Mouse (Mus musculus): ENCODE measurements around the gene Srsf10. TPM values are rescaled to one million over a fixed set of nuclear protein-coding genes. Genes with fewer than 3 reads are reported as not detected.

The Srsf10 gene
- polyA plus RNA-seq, 1 experiment from 2014 or later = 194 TPM

- Histone ChIP-seq H3K27ac (no peak overlapping the region), H3K27me3 (ENCODE audit: insufficient read depth, low read length) (no peaks in the 10 kb centered on the region), H3K4me1 (replicated peaks; ENCODE audit: insufficient read depth, low read length) (peaks cover 23% of the 10 kb centered on the region), H3K9ac (ENCODE audit: low read depth, low read length) (no peak overlapping the region), H3K9me3 (replicated peaks; ENCODE audit: low read length) (no peaks in the 10 kb centered on the region), H3K36me3 (ENCODE audit: insufficient read depth, low read length) (no peaks in the 10 kb centered on the region), H3K4me2 (ENCODE audit: low read length) (no peak overlapping the region), H3K4me3 (replicated peaks; ENCODE audit: low read depth, low read length) (no peak overlapping the region)
- no peak for DNase-seq (ENCODE audit: low spot score)
- no peak for TF ChIP-seq CTCF (IDR thresholded peaks at IDR 0.05; ENCODE audit: low read depth)
- 71% methylated on average over 10 of the region's 10 CpGs for WGBS
- ATAC-seq (replicated peaks; ENCODE audit: low FRiP score, low read depth) = no peak
These were observed 25.0 kb downstream of the Srsf10 start for GRCm38 (mm10) chr4:135880576-135880975.

GRCm38 (mm10) chr4:135882023-135882422 is 26.5 kb downstream of the Srsf10 start:
- no peaks in the 10 kb centered on the region for H3K36me3 ChIP-seq (ENCODE audit: insufficient read depth, low read length)
- ATAC-seq (replicated peaks; ENCODE audit: low FRiP score, low read depth) (no peak), DNase-seq (ENCODE audit: low spot score) (no peak)
- no peak overlapping the region for H3K4me2 ChIP-seq (ENCODE audit: low read length)
- no peak overlapping the region for H3K27ac ChIP-seq
- no peaks in the 10 kb centered on the region for H3K27me3 ChIP-seq (ENCODE audit: insufficient read depth, low read length)
- WGBS = 80% methylated on average over 6 of the region's 6 CpGs
- TF ChIP-seq CTCF (IDR thresholded peaks at IDR 0.05; ENCODE audit: low read depth) = no peak
- H3K4me1 ChIP-seq (replicated peaks; ENCODE audit: insufficient read depth, low read length) = peaks cover 10% of the 10 kb centered on the region
- no peak overlapping the region for H3K9ac ChIP-seq (ENCODE audit: low read depth, low read length)
- H3K9me3 ChIP-seq (replicated peaks; ENCODE audit: low read length) = no peaks in the 10 kb centered on the region
- no peak overlapping the region for H3K4me3 ChIP-seq (replicated peaks; ENCODE audit: low read depth, low read length)

- Histone ChIP-seq H3K36me3 (ENCODE audit: insufficient read depth, low read length) (no peaks in the 10 kb centered on the region), H3K9me3 (replicated peaks; ENCODE audit: low read length) (no peaks in the 10 kb centered on the region), H3K27me3 (ENCODE audit: insufficient read depth, low read length) (no peaks in the 10 kb centered on the region), H3K4me1 (replicated peaks; ENCODE audit: insufficient read depth, low read length) (peaks cover 9% of the 10 kb centered on the region), H3K27ac (peak overlapping the region; percentile 69), H3K9ac (ENCODE audit: low read depth, low read length) (no peak overlapping the region), H3K4me3 (replicated peaks; ENCODE audit: low read depth, low read length) (no peak overlapping the region), H3K4me2 (ENCODE audit: low read length) (no peak overlapping the region)
- ATAC-seq (replicated peaks; ENCODE audit: low FRiP score, low read depth) = no peak
- no peak for TF ChIP-seq CTCF (IDR thresholded peaks at IDR 0.05; ENCODE audit: low read depth)
- WGBS = 24% methylated on average over 10 of the region's 10 CpGs
- DNase-seq (ENCODE audit: low spot score) = peak; percentile 70
These were observed 27.9 kb downstream of the Srsf10 start for GRCm38 (mm10) chr4:135883401-135883851.

- ATAC-seq (replicated peaks; ENCODE audit: low FRiP score, low read depth) (no peak), DNase-seq (ENCODE audit: low spot score) (no peak)
- peak overlapping the region; percentile 69 for H3K27ac ChIP-seq
- H3K4me3 ChIP-seq (replicated peaks; ENCODE audit: low read depth, low read length) = no peak overlapping the region
- no peak overlapping the region for H3K4me2 ChIP-seq (ENCODE audit: low read length)
- H3K27me3 ChIP-seq (ENCODE audit: insufficient read depth, low read length) = no peaks in the 10 kb centered on the region
- peaks cover 9% of the 10 kb centered on the region for H3K4me1 ChIP-seq (replicated peaks; ENCODE audit: insufficient read depth, low read length)
- no peak for TF ChIP-seq CTCF (IDR thresholded peaks at IDR 0.05; ENCODE audit: low read depth)
- no peak overlapping the region for H3K9ac ChIP-seq (ENCODE audit: low read depth, low read length)
- H3K36me3 ChIP-seq (ENCODE audit: insufficient read depth, low read length) = no peaks in the 10 kb centered on the region
- no peaks in the 10 kb centered on the region for H3K9me3 ChIP-seq (replicated peaks; ENCODE audit: low read length)
- WGBS = 50% methylated on average over 7 of the region's 7 CpGs
These were observed 28.5 kb downstream of the Srsf10 start for GRCm38 (mm10) chr4:135883881-135884516.

- H3K4me1 ChIP-seq (replicated peaks; ENCODE audit: insufficient read depth, low read length) = peaks cover 9% of the 10 kb centered on the region
- H3K9ac ChIP-seq (ENCODE audit: low read depth, low read length) = no peak overlapping the region
- ATAC-seq (replicated peaks; ENCODE audit: low FRiP score, low read depth) = no peak
- no peaks in the 10 kb centered on the region for H3K9me3 ChIP-seq (replicated peaks; ENCODE audit: low read length)
- H3K27me3 ChIP-seq (ENCODE audit: insufficient read depth, low read length) = no peaks in the 10 kb centered on the region
- no peak overlapping the region for H3K4me3 ChIP-seq (replicated peaks; ENCODE audit: low read depth, low read length)
- H3K27ac ChIP-seq = peak overlapping the region; percentile 69
- TF ChIP-seq CTCF (IDR thresholded peaks at IDR 0.05; ENCODE audit: low read depth) = no peak
- no peak overlapping the region for H3K4me2 ChIP-seq (ENCODE audit: low read length)
- 49% methylated on average over 6 of the region's 6 CpGs for WGBS
- no peak for DNase-seq (ENCODE audit: low spot score)
- no peaks in the 10 kb centered on the region for H3K36me3 ChIP-seq (ENCODE audit: insufficient read depth, low read length)
These were observed 29.0 kb downstream of the Srsf10 start for GRCm38 (mm10) chr4:135884531-135884930.

- Histone ChIP-seq H3K9ac (ENCODE audit: low read depth, low read length) (no peak overlapping the region), H3K27ac (no peak overlapping the region), H3K4me2 (ENCODE audit: low read length) (no peak overlapping the region), H3K36me3 (ENCODE audit: insufficient read depth, low read length) (no peaks in the 10 kb centered on the region), H3K4me1 (replicated peaks; ENCODE audit: insufficient read depth, low read length) (peaks cover 9% of the 10 kb centered on the region), H3K27me3 (ENCODE audit: insufficient read depth, low read length) (no peaks in the 10 kb centered on the region), H3K9me3 (replicated peaks; ENCODE audit: low read length) (no peaks in the 10 kb centered on the region), H3K4me3 (replicated peaks; ENCODE audit: low read depth, low read length) (no peak overlapping the region)
- 89% methylated on average over 12 of the region's 12 CpGs for WGBS
- ATAC-seq (replicated peaks; ENCODE audit: low FRiP score, low read depth) (no peak), DNase-seq (ENCODE audit: low spot score) (no peak)
- TF ChIP-seq CTCF (IDR thresholded peaks at IDR 0.05; ENCODE audit: low read depth) = no peak
These were observed 30.1 kb downstream of the Srsf10 start for GRCm38 (mm10) chr4:135885676-135886075.

- DNase-seq (ENCODE audit: low spot score) = no peak
- Histone ChIP-seq H3K4me2 (ENCODE audit: low read length) (no peak overlapping the region), H3K4me3 (replicated peaks; ENCODE audit: low read depth, low read length) (no peak overlapping the region), H3K9me3 (replicated peaks; ENCODE audit: low read length) (no peaks in the 10 kb centered on the region), H3K27ac (no peak overlapping the region), H3K9ac (ENCODE audit: low read depth, low read length) (no peak overlapping the region), H3K4me1 (replicated peaks; ENCODE audit: insufficient read depth, low read length) (peaks cover 9% of the 10 kb centered on the region), H3K36me3 (ENCODE audit: insufficient read depth, low read length) (no peaks in the 10 kb centered on the region), H3K27me3 (ENCODE audit: insufficient read depth, low read length) (no peaks in the 10 kb centered on the region)
- 85% methylated on average over 4 of the region's 4 CpGs for WGBS
- TF ChIP-seq CTCF (IDR thresholded peaks at IDR 0.05; ENCODE audit: low read depth) = no peak
- ATAC-seq (replicated peaks; ENCODE audit: low FRiP score, low read depth) = no peak
These were observed 30.6 kb downstream of the Srsf10 start for GRCm38 (mm10) chr4:135886184-135886583.

All from kidney, postnatal 0 days (tissue).